Mouse (Mus musculus) fat pad, adult 2 months (tissue): ENCODE measurements at regions not wholly inside any gene's neighbourhood (a gene's known extent, or its start where the extent isn't known, plus 50 kb on each side); places are given as distances from the start of the nearest gene placed in this dataset.
"Not testable (repeated sequence)": the region's sequence is repeated elsewhere in the genome, so short reads cannot be mapped to it uniquely, and the experiment has no call there.

ENCODE experiments used
- DNase-seq: peaks from one replicate; pipeline ENCODE4 v3.0.0-alpha.2; 2011; ENCODE audit warnings: low read depth, low spot score; ENCODE audit errors: extremely low read depth

DNA sequence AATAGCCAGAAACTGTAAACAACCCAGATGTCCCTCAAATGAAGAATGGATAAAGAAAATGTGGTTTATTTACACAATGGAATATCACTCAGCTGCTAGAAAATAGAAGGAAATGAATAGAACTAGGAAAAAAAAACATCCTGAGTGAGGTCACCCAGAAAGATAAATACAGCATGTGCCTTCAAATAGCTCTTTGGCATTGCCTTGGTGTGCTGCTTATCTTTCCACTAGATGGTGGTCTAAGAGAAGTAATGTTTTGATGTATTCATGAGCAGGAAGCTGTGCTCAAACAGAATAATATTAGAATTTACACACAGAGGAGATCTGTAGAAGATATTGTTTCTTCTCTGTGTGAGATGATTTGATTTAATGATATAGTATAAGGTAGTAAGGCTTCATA lies 78.8 kb downstream of the Zfp619 start:
- no peak for DNase-seq

- no peak for DNase-seq
Measured at GRCm38 (mm10) chr7:39613767-39614166, 96.2 kb downstream of the Zfp619 start.

GRCm38 (mm10) chr7:39615092-39615491 lies 97.5 kb downstream of the Zfp619 start:
- no peak for DNase-seq

DNA sequence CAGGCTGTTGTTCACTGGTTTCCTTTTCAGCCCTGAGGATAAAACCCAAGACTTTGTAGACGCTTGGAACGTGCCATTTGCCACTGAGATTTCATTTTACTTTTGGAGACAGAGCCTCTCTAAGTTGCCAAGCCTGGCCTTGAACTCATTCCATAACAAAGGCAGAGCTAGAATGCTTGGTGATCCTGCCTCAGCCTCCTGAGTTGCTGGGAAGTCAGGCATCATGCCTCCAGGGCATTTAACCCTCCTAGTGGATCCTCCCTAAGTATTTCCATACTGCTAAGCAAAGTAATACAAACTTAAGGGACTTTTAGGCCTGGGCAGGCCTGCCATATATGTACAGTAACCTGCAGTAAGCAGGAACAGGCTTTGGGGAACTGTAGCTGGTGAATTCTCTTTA lies 104.2 kb downstream of the Zfp619 start:
- DNase-seq: no peak

DNA sequence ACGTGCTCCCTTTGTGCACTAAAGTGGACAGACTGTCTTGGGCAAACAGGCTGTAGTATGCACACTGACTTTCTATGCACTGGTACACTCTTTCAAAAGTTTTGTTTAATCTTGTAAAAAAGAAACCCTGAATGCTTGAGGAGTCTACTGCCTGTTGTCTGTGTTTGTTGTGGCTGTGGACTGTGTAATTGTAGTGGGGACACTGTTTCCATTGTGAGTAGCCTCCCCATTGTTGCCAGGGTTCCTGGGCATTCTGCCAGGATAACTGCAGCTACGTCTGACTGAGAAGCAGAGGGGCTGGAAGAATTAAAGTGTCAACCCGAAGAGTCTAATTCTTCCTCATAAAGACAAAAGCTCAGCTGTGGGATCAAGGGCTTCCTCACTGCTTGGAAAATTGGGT lies 115.3 kb downstream of the Zfp619 start:
- no peak for DNase-seq

DNA sequence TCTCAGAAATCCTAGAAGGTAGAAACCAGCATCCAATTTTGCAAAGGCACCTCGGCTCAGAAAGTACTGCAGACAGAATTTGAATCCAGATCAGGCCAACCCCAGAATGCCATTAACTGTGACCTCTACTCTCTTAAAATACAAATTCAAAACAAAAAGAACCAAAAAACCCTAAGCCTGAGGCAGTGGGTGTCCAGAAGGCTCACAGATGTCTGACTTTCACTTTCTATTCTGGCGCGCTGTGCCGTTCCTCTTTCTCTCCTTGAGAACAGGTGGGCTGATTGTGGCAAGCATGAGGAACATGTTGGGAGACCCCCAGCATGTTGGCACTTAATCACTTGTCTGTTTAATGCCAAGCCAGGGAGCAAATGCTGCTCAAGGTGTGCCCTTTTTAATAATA lies 124.8 kb downstream of the Zfp619 start:
- no peak for DNase-seq

DNA sequence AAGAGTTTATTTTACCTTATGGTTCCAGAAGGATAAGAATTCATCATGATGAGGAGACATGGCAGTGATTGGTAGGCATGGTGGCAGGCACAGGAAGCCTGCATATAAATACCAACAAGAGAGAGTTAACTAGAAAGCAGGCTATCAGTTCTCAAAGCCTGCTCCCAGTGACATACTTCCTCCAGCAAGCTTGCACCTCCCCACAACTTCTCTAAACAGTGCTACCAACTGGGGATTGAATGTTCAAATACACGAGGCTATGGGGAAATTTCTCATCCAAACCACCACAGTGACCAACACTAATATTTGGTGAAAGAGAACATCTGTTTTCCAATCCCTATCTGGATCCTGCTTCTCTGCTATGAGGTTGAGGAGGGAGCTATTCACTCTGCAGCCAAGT lies 125.8 kb downstream of the Zfp619 start:
- no peak for DNase-seq

DNA sequence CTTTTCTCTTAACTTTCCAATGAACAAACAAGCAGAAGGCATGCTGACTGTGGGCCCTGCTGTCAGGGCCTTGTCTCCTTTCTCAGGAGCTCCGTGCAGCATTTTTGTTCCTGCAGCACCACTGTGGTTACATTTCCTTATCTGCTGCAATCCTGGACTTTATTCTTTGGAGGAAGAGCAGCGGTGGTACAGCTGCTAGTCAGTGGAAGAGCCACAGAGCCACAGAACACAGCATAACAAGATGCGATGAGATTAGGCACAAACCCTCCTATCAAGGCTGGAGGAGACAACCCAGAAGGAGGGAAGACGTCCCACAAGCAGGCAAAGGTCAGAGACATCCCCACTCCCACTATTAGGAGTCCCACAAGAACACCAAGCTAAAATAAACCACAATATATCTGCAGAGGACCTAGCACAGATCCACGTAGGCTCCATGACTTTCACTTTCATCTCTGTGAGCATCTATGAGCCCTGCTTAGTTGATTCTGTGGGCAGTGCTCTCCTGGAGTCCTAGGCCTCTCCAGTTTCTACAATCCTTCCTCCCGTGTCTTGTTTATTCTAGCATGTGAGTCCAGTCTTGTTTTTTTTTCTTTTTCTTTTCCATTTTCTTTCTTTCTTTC lies 133.0 kb downstream of the Zfp619 start:
- DNase-seq: no peak

- DNase-seq: no peak
Measured at GRCm38 (mm10) chr7:39654563-39655286, 137.2 kb downstream of the Zfp619 start.

DNA sequence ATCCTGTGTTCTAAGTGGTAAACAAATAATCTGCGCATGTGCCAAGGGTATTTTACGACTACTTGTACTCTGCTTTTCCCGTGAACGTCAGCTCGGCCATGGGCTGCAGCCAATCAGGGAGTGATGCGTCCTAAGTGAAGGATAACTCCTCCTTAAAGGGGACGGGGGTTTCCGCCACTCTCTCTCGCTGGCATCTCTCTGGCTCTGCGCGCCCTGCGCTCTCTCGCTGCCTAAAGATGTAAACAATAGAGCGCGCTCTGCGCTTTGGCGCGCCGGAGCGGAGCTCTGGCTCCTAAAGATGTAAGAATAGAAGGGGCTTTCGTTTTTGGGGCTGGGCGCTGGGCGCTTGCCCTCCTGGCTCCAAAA lies 137.7 kb downstream of the Zfp619 start:
- DNase-seq: not testable (repeated sequence)

GRCm38 (mm10) chr7:39655709-39656397 lies 138.3 kb downstream of the Zfp619 start:
- DNase-seq: no peak

DNA sequence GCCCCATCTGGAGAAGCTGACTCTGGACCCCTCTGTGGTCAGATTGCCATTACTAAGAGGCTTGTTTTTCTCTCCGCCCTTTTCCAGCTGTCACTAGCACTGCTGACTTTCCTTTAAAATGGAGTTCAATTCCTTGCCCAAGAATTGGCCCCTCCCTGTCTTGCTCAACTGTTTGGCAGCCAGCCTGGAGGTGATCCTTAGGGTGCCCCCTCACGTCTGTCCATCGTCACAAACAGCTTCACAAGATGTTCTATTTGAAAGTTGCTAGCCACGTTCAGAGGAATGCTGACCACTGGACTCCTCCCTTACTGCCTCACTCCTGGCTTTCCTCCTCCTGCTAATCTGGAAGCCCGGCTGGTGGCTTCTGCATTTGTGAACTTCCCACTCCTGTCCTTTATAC lies 142.0 kb downstream of the Zfp619 start:
- DNase-seq: no peak

GRCm38 (mm10) chr7:39675124-39675846 lies 157.7 kb downstream of the Zfp619 start:
- no peak for DNase-seq

DNA sequence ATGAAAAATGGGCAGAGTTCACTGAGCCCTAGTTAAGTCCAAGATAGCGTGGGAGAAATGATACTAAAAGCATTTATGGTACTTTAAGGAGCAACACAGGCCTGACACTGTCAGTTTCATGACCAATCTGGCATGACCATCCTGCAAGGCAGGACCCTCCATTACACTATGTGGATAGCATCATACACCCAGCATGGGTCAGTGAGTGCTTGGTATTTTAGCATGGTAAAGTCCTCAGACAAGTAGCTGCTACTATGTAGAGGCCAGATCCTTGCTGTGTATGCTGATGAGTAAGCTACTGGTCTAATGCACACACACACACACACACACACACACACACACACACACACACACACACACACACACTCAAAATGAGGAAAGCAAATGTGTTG lies 158.3 kb downstream of the Zfp619 start:
- DNase-seq: no peak

- no peak for DNase-seq
Measured at GRCm38 (mm10) chr7:39680411-39680810, 162.8 kb downstream of the Zfp619 start.

DNA sequence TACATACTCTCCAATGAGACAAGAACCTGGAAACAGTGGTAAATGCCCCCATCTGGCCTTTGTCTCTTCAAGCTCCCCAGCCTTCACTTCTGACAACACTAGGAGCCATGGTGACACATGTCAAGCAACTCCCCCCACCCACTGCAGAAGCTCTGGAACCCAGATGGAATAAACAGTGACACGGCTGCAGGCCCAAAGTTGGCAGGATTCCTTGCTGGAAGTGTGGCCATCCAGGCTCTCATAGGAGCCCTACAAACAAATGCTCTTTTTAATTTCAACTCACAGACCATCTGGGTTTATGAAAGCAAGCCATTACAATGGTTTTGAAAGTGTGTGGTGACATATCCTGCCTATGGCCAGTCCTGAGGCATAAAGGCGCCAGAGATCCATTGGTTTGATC lies 179.0 kb downstream of the Zfp619 start:
- no peak for DNase-seq

DNA sequence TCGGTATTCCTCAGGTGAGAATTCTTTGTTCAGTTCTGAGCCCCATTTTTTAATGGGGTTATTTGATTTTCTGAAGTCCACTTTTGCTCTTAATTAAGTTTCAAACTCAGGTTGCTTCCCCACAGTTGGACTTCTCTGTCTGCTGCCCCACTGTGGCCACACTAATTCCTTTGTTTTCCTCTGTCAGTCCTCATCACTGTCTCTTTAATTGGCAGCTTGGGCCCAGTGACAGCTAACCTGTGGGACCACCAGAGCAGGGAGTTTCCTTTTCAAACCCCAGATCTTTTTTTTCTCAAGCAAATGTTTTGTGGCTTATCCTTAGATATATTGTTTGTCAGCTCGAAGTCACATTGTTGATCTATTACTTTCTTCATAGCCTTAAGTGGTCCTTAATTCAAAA lies 183.9 kb downstream of the Zfp619 start:
- DNase-seq: no peak

- no peak for DNase-seq
Measured at GRCm38 (mm10) chr7:39705118-39706095, 187.8 kb downstream of the Zfp619 start.

GRCm38 (mm10) chr7:39706606-39707005 lies 189.0 kb downstream of the Zfp619 start:
- no peak for DNase-seq

GRCm38 (mm10) chr7:39716340-39717150 lies 199.0 kb downstream of the Zfp619 start:
- no peak for DNase-seq
